Mouse (Mus musculus): ENCODE results near the gene Tshr.
"Not testable (repeated sequence)": the region's sequence is repeated elsewhere in the genome, so short reads cannot be mapped to it uniquely, and the experiment has no call there.

Tshr gene

GRCm38 (mm10) chr12:91384281-91385017 is at the start of gene Tshr, which contains the start of gene Cep128:
Gene Tshr (plus strand): TSS chr12:91384563.
Gene Cep128 (minus strand): TSS chr12:91384409.
- peak; percentile 86 for DNase-seq

GRCm38 (mm10) chr12:91338656-91339055 is 45.7 kb upstream of the Tshr start:
- not testable (repeated sequence) for DNase-seq

- DNase-seq = no peak
Observed at GRCm38 (mm10) chr12:91353783-91354182, 30.6 kb upstream of the Tshr start.

- DNase-seq = no peak
Observed at GRCm38 (mm10) chr12:91369173-91369572, 15.2 kb upstream of the Tshr start.

GRCm38 (mm10) chr12:91383516-91384264 is 673 bp upstream of the Tshr start:
- no peak for DNase-seq

GRCm38 (mm10) chr12:91400232-91401048 is 16.1 kb downstream of the Tshr start:
- DNase-seq = peak; percentile 40

- no peak for DNase-seq
Observed at GRCm38 (mm10) chr12:91401049-91401352, 16.6 kb downstream of the Tshr start.

- DNase-seq = no peak
Observed at GRCm38 (mm10) chr12:91410306-91410705, 25.9 kb downstream of the Tshr start.

- DNase-seq = no peak
Observed at GRCm38 (mm10) chr12:91412461-91413182, 28.3 kb downstream of the Tshr start.

GRCm38 (mm10) chr12:91415112-91415511 is 30.7 kb downstream of the Tshr start:
- no peak for DNase-seq

GRCm38 (mm10) chr12:91416828-91417227 is 32.5 kb downstream of the Tshr start:
- no peak for DNase-seq

- peak; percentile 17 for DNase-seq
Observed at GRCm38 (mm10) chr12:91418791-91419190, 34.4 kb downstream of the Tshr start.

- no peak for DNase-seq
Observed at GRCm38 (mm10) chr12:91421272-91421671, 36.9 kb downstream of the Tshr start.

- DNase-seq = no peak
Observed at GRCm38 (mm10) chr12:91423125-91423820, 38.9 kb downstream of the Tshr start.

GRCm38 (mm10) chr12:91426499-91426898 is 42.1 kb downstream of the Tshr start:
- DNase-seq = no peak

GRCm38 (mm10) chr12:91427129-91427528 is 42.8 kb downstream of the Tshr start:
- no peak for DNase-seq

GRCm38 (mm10) chr12:91482195-91482733 is 97.9 kb downstream of the Tshr start:
- no peak for DNase-seq

GRCm38 (mm10) chr12:91486342-91486741 is 102.0 kb downstream of the Tshr start:
- DNase-seq = no peak

GRCm38 (mm10) chr12:91488406-91488805 is 104.0 kb downstream of the Tshr start:
- DNase-seq = no peak

GRCm38 (mm10) chr12:91495497-91496225 is 111.3 kb downstream of the Tshr start:
- DNase-seq = no peak

GRCm38 (mm10) chr12:91496226-91496558 is 111.8 kb downstream of the Tshr start:
- DNase-seq = no peak
